Mouse (Mus musculus) lung, postnatal 4 days (tissue): ENCODE measurements at regions not wholly inside any gene's neighbourhood (a gene's known extent, or its start where the extent isn't known, plus 50 kb on each side); places are given as distances from the start of the nearest gene placed in this dataset.

ENCODE experiments used
- DNase-seq, 2 experiments: peaks; one replicate each; pipeline ENCODE4 v3.0.0; 2021

DNA sequence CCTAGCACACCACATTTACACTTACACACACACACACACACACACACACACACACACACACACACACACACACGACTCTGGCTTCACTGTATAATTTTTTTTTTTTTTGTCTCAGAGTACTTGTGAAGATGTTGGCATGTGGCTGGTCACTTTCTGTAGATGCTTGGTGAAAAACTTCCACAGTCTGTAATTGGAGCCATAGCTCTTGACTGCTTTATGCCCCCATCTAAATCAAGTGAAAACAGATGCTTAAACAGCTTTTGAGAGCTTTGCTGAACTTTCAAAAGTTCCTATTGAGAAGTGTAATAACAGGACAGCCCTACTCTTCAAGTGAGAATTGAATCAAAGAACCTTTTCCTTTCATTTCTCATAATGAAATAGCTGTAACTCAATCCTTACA is 317.7 kb downstream of the Gm21750 start:
- DNase-seq, result no peak

DNA sequence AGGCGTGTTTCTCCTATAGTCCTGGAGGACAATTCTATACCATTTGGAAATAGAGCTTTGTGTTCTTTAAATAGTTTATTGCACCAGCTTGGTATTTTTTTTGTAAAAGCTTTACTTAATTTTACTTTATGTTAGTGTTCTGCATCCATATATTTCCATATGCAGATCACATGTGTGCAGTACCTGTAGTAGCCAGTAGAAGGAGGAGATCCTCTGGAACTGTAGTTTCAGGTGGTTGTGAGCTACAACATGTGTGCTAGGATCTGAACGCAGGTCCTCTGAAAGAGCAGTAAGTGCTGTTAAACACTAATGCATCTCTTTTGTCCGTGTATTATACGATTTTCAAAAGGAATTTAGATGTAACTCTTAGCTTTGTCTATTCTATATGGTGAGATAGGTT is 335.2 kb downstream of the Gm21750 start:
- no peak for DNase-seq

DNA sequence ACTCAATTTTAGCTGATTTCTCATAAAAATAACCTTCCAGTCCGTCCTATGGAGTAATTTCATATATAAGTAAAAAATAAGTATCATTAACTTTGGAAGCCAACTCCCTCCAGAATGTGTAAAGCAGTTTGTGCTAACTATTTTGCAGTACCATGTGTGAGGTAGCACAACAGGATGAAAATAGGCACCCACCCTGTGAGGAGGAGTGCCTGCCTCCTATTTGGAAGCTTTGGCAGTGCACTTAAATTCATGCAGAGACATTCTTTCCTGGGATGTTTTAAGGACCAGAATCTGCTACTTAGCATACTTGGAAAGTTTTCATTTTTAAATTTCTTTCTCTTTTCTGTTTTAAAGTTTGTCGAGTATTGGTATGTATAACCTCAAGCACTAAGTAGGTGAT is 336.8 kb downstream of the Gm21750 start:
- no peak for DNase-seq

DNA sequence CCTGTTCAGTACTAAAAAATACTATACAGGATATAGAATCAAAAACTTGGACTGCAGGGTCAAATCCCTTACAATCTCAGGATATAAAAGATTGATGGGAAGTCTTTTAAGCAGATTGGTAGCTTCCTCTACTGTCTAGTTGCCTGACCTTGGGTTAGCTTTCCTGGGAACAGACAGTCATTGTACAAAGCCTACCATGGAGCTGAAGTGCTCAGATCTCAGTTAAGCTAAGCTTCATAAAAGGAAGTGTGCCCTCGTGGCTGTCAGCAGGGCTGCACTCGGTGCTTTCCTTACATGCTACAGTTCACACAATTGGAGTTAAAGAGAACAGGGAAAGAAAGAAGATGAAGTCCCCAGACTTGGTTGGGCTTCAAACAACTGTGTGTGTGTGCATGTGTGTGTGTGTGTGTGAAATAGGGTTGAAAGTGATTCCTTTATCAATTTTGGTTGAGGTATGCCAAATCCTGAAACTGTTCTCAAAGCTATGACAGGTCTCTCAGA is 338.4 kb downstream of the Gm21750 start:
- no peak for DNase-seq

DNA sequence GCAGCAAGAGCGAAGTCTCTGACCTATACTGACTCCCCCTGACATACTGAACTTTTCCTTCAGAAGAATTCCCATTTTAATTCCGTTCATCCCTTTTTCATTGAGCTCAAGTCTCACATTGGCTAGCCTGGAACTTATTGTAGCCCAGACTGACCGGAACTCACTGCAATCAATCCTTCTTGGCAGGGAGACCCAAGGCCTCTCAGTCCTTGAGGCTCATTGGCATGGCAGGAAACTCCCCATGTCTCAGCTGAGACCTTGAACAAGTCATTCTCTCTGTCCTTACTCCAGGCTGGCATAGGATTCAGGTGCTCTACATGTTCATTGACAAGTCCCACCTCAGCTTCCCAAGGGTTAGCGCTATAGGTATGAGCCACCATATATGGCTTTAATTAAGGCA is 345.9 kb downstream of the Gm21750 start:
- no peak for DNase-seq

DNA sequence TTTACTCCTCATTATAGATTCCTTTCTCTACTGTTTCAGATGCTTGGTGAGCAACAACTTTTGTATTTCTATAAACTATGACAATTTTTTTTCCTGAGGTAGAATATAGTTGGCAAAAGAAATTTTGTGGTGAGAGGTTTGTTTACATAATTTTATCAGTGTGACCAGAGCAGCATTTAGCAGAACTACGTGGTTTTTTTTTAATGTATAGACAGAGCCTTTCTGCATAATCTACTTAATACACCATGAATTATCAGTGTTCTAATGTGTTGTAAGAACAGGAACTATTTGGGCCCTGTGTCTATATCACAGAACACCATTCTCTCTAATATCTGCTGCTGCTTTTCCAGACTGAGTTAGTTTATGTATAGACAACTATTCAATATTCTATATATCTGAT is 350.5 kb downstream of the Gm21750 start:
- DNase-seq, result no peak

DNA sequence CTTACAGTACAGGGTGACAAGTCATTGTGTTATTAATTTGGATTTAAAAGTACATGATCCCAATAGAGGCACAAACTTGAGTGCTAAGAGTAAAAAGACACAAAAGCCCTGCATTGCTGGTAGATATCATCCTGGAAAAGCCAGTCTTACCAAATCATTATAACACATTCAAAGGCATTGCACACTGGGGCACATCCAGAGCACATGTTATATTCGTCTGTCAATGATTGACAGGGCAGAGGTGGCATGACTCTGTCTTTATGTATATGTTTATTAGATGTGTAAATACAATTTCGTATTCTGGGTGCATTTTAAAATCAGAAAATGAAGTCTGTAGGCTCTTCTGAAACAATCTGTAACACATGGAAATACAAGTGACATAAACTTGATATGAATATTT is 358.4 kb downstream of the Gm21750 start:
- DNase-seq, result no peak

DNA sequence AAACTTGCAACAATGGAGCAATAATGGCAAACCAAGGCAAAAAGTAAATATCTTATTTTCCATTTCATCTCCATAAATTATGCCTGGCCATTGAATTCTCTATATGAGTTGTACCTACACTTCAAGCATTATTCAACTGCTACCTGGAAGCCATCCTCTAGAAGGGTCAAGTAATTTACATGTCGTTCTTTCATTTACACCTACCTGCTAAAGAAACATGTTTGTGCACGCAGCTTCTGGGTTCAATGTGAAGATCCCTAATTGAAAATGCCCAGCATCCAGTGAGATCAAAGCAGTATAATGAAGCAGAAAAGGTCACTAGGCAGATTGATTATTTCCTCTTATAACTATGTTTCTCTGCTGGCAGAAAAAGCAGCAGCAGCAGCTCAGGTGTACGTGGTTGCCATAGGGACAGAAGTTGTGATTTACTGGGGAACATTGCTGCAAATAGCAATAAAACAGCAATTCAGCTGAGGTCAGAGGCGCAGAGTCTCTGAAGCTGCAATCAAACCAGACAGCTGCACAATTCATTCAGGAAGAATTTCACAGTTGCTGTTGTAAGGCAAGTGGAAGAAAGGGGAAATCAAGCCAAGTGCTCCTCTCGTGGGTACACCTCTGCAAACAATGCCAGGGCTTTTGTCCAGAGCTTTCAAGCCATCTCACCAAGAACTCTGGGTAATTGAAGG is 386.1 kb downstream of the Gm21750 start:
- DNase-seq, result no peak

DNA sequence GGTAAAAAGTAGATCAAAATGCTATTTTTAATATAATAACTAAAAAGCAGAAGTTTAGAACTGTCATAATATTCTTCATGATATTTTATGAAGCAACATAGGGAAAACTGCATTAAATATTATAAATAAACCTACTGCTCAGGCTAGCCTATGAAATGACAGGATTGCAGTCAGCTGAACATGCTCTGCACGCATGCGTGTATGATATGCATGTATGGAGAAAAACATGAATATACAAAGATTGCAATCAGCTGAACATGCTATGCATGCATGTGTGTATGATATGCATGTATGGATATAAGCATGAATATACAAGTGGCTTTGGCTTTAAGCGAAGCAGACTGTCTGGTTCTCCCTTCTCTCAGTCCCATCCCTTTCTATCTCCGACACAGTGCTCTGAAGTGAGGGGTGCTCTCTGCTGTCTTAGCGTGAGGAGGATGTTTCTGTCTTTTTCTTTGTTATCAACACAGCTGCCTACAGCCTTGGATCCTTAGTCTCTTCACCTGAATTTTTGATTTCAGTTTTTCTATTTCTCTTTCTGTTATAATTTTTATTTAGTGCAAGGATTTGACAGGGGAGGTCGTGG is 386.8 kb downstream of the Gm21750 start:
- no peak for DNase-seq

DNA sequence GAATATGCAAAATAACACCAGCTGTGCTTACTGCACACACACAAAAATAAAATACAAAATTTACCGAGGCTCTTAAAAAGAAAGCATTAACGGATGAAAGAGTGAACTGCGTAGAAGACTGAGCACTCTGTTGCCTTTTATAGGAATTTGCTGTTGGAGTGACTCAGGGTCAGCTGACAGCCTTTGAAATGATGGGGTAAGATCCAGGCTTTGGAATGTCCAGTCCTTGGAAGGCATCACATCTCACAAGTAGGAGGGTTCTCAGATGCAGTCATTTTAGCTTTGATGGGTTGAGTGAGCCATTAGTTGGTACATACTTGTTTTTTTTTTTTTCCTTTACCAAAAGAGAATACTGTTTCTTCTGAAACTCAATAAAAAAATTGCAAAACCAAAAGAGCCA is 387.4 kb downstream of the Gm21750 start:
- DNase-seq, result no peak

DNA sequence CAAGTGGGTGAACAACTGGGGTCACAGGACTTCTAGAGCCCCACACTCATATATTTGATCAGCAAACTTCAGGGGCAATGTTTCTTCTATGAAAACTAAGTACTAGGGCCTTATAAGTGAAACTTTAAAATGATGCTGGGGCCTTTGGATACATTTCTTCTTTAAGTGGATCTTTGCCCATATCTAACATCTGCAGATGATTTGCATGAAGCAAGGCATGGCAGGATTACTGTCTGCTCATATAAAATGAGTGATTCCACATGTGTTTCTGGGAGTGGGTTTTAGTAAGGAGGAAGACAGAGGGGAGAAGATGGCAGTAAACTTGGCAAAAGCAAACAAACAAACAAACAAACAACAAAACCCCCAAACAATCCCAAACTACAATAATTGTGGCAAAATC is 405.0 kb downstream of the Gm21750 start:
- no peak for DNase-seq

DNA sequence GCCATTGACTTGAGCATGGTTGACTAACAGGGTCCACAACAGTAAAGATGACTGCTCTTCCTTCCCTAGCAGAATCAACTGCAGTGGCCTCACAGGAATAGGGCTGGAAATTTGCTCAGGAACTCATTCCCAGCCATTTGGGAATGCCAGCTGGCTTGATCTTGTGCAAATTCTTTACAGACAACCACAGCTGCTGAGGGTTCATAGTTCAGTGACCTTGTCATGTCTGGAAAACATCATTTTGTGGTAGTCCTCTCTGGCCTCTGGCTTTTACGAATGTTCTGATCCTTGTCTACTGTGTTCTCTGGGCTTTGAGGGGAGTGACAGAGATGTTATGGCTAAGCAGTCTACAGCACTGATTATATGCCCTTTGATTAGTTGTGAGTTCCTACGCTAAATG is 432.0 kb downstream of the Gm21750 start:
- DNase-seq, result no peak

DNA sequence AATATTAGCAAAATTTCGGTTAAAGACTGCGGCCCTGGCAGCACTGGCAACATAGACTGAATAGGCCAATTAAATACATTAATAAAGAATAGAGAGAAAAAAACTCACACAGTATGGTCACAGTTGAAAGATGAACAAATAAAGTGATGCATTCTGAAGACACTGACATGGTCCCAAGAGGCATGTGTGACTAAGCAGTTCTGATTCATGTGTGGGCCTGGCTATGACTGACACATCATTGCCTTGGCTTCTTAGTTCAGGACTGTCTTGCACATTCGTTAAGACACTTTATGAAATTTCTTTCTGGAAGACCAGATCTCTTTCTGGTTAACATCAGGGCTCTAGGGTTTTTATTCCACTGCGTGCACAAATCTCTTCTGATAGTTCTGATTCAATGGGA is 438.7 kb downstream of the Gm21750 start:
- no peak for DNase-seq

DNA sequence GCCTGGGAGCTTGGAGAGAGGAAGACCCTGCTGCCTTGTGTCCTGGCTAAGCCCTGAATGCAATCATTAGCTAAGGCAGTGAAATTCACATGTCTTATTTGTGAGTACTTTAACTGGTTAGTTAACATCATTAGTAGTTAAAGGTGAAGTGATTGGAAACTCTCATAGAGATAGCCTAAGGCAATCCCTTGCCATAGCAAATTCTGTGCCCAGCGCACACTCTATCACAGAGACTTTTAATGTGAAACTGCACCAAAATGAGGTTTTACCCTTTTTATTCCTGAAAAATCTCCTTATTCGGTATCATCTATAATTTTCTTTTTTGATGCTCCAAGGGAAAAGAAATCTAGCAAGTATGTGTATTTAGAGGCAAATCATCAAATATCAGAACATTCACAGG is 451.6 kb downstream of the Gm21750 start:
- DNase-seq, result no peak

DNA sequence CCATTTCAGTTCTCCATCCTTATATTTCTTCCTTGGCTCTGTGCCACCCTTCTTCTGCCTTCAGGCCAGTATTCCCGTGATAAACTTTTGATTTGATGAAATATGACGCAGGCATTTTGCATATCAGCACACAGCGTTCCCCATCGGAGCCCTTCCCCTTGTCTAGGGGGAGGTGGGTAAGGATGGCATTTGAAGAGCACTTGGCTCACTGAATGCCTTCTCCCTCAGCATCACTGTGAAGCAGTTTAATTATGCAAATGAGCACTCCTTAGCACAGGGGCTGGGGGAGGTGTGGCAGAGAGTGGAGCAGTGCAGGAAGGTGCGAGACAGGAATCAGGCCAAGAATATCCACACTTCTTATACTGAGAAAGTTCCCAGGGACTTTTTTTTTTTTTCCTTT is 452.1 kb downstream of the Gm21750 start:
- DNase-seq, result no peak

DNA sequence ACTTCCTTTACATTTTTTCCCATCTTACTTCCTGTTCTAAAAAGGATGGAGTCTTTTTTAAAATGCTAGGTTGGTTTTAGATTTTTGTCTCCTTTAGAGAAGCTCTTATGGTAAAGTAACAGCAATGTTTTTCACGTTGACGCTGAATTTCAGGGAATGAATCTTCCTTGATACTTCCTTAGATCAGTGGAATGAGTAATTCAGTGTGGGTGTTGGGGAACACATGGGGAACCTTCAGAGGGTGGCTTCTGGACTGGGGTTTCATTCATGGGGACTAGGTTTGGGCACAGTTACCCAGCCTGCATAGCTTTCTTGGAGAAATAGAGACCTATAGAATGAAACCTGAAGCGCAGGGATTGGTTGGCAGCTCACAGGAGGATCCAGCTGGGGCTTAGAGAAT is 452.5 kb downstream of the Gm21750 start:
- no peak for DNase-seq

DNA sequence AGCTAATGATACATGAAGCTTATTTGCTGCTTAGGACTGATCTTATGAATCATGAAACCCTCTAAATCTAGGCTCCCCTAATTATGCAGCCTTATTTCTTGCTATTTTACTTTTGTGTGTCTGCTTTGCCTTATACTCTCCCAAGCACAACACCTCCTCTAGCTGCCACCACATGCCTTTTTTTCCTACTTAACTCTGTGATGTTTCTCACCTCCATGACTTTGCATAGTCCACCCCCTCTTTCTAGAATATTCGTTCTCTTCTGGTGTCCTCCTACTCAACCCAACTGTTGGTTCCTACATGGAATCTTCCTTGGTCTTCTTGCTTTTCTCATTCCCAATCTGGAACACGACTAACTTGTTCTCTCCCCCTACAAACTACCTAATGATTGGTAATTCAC is 456.7 kb downstream of the Gm21750 start:
- no peak for DNase-seq

DNA sequence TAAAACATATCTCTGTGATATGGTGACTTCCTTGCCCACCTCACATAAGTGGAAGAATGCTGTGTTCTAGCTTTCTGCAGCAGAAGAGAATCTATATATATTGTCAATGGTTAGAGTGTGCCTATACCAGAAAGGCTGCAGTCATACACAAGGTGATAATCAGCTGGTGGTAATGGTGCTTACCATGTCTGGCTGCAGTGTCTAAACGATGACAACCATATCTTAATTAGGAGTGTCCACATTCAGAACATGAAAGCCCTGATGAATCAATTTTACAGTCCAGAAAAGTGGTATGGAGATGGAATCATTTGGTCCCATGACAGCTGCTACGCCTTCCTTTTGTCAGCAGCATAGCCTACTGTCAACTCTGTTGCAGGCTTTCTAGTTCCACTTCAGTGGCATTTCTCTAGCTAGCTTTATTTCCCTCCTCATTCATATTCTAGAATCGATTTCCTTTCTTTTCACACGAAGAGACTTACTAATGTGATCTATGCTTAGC is 484.2 kb downstream of the Gm21750 start:
- DNase-seq, result no peak

DNA sequence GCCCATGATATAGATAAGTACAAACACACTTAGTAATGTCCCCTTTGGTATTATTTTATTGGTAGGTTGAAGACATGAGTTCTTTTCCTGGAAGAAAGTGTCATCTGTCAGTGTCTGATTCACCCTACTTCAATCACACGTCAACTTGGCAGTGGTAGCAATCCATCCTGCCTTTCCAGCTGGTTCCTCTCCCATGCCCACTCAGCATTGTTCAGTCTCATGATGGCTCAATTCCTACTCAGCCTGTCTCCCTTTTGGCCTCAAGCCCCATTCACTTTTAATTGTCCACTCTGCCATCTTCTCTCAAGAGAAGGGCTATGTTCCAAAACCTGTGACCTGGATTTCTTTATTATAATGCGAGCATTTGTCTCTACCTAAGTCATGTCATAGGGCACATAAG is 474.4 kb upstream of the Htr2a start:
- no peak for DNase-seq

DNA sequence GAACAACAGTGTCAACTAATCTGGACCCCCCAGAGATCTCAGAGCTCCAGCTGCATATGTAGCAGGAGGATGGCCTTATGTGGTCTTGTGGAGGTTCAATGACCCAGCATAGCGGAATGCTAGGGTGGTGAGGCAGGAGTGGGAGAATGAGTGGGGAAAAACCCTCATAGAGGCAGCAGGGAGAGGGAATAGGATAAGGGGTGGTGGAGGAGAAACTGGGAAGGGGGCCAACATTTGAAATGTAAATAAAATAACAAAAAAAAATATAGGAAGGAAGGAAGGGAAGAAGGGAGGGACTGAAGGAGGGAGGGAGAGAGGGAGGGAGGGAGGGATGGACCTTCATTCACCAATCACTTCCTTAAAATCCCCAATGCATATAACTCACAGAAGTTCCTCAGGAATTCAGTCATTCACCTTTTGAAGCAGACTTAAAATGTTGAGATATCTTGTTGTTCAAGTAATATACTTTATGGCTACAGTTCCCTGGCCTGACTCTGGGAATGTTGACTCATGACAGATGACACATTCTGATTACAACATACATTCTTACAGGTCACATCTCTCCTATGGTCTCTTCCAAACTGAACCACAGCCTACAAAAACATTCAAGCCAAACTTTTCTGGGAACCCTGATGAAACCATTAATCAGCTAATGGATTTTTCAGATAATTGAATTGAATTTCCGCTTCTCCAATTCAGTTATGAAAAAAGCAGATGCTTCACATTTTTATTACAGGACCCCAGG is 471.3 kb upstream of the Htr2a start:
- DNase-seq, result no peak

DNA sequence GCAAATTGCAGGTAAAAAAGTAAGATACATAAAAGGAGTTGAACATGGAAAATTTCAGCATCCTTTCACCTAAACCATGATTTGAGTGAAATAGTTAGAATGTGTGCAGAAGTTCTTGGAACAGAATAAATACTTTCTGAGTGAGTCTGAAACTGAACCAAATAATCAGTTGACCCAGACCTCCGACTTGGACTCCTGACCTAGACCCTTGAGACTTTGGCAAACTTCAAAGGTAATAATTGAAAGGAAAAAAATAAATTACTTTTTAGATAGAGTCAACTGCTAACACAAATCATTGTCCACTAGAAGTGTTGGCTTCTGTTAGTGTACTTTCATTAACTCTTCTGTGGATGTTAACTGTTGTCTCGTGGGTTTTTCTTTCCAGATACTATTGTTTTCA is 460.6 kb upstream of the Htr2a start:
- DNase-seq, result no peak

DNA sequence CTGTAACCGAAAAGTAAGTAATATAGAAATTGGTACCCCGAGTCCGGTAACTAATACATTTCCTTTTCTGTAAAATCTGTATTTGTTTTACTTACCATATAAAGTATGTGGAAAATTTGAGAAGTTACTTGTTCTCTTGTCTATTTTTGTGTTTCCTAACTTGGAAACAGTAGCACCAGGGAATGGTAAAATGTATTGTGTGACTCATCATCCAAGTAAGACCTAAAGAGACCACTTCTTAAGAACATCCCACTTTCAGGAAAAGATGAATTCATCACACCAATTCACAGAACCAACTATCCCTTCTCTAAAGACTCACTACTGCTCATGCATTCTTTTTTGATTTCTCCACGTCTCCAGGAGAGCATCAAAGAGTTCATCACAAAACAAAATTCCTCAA is 457.6 kb upstream of the Htr2a start:
- no peak for DNase-seq

DNA sequence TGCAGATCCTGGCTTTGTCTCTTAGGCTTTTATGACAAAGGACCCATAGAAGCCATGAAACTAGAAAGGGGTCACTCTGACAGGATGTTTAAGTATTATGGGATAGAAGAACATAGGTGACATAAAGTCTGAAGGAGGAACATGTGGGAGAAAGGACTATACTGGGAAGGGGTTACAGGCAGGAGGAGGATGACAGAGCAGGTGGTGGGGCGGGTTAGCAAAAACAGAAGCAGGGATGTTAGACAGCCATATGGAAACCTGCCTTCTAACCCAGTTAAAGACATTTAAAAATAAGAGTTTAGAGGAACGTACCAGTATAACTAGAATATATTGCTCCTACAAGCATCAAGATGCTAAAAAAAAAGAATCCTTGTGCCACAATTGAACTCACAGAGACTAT is 438.9 kb upstream of the Htr2a start:
- no peak for DNase-seq

DNA sequence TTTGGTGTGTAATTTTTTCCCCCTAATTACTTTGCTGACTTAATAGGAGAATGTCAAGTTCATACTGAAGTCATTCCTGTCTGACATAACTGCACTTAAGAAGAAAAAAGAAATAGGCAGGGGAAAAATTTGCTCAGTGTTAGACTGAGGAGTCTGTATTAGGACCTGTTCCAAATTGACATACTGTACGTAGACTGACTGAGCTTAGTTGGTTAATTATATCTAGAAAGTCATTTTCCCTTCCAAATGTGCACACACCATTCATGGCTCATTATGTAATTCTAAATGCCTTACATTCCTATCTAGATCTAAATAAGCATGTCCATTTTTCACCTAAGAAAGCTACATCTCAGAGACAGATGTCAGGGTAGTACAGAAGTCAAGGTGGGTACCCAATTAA is 435.6 kb upstream of the Htr2a start:
- DNase-seq, result no peak
